Mouse (Mus musculus) fat pad, adult 2 months (tissue): ENCODE results near the gene Eral1.
A peak's percentile ranks its signal among the peaks of the same experiment; 100 is the strongest.

ENCODE experiments used
- DNase-seq: peaks from one replicate; pipeline ENCODE4 v3.0.0-alpha.2; 2011; ENCODE audit warnings: low read depth, low spot score; ENCODE audit errors: extremely low read depth

Eral1 gene

DNA sequence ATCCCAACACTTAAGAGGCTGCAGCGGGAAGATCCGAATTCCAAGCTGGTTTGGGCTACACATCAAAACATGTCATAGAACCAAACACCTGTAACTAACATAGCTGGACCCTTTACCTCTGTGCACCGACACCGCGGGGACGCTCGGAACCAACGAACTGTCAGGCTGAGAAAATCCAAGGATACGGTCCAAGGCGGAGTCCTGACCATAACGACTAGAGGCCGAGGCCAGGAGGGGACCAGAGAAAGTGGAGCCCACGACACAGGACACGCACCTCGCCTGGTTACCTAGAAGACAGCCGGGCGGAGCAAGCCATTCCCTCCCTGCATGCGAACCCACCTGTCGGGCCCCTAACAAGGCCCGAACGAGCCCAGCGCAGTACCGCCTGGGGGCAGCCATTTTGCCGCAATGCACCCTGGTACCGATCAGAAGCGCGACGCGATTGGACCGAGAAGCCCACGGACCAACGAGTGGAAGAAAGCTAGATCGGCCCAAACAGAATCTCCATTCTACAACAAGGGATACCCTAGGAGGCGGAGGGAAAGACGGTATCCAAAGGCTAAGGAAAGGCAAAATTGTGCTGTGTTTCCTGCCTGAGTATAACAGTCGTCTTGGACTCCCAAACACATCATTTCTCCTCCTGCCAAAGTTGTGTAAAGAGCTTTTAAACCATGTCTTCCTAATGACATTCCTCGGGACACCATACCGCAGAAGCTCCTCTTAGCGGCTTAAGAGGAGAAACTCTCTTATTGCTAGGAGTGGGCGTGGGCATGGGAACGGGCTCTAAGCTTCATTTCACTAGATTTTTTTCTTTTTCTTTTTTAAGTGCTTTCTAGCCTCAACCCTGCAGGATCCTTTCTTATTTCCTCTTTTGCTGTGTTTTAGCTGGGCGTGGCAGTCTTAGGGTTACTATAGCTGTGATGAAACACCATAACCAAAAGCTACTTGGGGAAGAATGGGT is at the start of gene Eral1:
TSS of gene Eral1 (minus strand) at position 423 of the 961 bp plus-strand sequence.
- peak; percentile 33 for DNase-seq

DNA sequence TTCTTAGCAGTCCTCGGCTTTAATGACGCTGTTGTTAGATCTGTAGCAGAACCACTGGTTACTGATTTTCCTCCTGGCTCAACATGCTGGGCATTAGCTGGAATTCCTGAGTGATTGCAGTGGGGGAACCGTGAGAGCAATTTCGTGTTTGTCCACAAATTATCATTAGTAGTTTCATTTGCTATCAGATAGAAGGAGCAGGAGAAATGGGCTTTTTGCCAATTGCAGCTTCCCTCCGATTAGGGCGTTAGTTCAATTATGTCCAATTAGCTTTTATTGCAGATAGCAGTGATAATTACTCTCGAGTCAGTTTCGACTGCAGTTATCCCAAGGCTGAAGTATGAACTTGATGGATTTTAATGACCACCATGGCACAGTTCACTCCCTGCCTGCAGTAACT is 49.3 kb upstream of the Eral1 start:
- DNase-seq, result no peak

DNA sequence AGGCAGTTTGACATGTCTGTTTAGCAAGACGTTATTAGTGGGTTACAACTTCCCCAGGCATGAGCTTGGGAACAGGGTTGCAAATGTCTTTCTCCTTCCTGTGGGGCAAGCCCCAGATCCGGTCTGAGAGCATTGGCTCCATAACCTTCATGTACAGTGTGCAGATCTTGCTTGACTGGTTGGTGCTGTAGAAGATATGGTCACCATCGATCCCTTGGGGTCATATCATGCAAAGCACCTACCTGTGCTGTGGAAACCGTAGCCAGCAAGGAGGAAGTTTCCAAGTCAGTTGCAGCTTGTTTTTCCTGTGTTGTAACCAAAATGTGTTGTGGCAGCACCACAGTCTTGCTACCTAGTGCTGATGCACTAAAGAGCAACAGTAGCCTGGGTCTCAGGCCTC is 46.6 kb upstream of the Eral1 start:
- DNase-seq, result peak; percentile 74

DNA sequence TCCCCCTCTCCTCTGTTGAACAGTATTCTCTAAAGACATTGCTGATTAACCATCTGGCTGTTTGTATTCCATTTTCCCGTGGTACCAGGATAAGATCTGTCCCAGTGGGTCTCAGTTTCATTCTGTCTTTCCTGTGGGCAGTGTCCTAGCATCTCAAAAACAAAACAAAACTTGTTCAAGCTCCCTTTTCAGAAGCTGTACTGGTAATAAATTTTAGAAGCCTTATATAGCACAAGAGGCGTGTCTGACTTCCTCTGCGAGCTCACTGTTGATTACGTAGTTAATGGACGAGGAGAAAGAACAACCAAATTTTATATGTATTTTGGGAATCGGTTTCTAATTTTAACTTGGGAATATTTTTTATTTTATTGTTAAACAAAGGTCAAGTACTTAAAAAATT is 45.5 kb upstream of the Eral1 start:
- DNase-seq, result no peak

DNA sequence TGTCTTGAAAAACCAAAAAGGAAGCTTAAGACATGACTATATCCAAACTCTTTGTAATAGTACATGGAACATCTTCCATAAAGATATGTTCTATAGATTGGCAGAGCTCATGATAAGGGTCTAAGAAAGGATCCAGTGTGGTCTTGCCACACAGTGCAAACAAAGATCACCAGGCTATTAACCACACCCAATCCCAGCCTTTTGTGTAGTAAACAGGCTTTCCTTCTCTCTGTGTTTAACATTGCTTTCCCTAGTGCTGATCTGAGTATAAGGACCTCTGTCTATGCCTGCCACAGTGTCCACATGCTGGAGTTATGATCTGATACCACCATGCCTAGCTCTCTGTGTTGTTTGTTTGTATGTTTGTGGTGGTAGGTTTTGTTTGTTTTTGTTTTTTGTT is 43.6 kb upstream of the Eral1 start:
- DNase-seq, result no peak

DNA sequence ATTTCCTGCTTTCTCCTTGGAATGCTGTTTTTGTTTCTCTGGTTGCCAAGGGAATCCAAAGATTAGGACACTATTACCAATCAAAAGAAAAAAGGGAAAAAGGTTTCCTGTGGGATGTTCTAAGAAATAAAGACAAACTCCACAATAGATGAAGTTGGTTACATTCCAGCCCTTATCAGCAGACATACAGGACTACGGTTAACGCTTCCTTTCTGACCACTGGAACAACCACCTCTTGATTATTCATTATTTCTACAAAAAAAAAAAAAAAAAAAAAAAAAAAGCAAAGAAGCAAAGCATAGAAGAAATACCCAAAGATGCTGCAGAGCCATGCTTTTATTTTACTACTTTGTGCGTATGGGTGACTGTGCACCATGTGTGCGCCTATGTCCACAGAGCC is 42.6 kb upstream of the Eral1 start:
- no peak for DNase-seq

DNA sequence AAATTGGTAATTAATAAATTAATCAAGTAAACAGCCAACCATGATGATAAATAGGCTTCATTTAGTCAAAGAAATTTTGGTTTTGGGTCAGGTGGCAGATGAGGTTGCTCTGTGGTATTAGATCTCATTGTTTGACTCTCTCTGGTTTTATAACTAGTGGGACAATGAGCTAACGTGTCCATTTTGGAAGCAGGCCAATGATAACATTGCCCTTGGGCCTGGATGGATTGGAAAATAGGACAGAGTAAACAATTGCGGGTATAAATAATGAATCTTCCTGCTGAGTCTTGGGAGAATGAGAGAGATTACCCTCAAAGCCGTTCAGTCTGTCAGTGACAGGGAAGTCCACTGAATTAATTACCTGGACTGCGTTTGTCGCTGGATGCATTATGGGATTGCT is 41.0 kb upstream of the Eral1 start:
- DNase-seq, result no peak

DNA sequence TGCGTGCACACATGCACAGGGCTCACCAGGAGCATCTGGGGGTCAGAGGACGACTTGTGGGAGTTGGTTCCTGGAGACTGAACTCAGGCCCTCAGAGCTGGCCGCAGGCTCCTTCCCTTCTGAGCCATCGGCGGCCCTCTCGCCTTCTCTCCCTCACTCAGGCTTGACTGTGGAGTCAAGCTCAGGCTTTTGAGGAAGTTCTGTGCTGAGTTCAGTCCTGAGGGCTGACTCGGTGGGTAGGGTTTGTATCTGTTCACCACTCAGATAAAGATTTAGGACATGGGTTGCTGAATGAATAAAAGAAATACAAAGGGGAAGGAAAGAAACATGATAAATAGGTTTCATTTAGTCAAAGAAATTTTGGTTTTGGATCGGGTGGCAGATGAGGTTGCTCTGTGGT is 39.7 kb upstream of the Eral1 start:
- no peak for DNase-seq

DNA sequence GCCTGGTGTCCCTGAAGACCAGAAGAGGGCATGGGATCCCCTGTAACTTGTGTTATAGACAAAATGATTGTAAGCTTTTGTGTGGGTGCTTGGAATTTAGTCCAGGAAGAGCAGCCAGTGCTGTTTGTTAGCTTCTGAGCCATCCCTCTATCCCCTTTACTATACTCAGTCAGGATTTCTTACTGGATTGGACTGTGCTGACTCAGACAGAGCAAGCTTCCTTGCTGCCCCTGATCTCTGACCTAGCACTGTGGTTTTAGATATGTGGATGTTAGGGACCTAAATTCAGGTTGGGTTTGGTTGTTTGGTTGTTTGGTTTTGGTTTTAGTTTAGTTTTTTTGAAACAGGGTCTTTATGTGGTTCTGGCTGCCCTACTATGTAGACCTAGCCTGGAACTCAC is 38.3 kb upstream of the Eral1 start:
- no peak for DNase-seq

DNA sequence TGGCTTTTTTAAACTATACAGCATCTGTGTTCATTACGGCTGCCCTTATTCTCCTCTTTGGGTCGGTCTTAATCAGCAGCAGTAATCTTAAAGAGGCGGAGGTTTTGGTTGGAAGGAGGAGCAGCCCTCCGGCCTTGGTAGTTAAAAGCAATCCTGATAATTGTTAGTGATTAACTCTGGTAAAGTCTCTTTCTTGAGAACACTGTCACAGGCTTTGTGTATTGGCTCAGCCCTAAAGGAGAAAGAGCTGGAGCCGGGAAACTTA is 35.9 kb upstream of the Eral1 start:
- DNase-seq, result no peak

DNA sequence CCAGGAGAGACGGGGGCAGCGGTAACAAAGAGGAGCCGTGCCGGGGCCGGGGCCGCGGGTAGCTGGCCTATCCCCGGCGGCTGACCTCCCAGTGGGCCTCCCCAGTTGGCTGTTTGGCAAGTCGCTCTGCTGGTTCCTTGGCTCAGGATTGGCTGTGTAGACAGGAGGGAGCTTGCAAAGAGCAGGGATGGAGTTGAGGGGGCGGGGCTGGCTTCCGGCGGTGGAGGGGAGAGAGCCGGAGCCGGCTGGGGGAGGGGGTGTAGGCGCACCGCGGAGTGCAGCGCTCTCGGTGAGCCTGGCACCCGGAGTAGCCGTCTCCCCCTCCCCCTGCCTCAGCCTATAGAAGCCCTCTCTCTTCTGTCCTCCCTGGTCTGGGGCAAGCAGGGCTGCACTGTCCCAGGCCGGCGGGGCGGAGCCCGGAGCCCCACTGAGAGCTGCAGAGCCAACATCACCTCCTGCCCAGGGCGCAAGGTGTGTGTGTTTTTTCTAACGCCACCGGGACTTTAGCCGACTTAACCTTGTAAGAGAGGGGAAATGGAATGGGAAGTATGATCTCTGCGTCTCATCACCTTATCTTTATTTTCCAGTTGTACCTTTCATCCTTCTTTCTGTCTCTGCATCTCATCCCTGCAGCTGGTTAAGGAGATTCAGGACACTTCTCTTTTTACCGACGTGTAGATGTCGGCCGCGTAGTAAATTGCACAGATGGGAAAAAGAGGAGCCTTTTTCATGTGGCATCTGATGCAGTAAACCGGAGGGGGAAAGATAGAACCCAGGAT is 35.4 kb upstream of the Eral1 start:
- no peak for DNase-seq

DNA sequence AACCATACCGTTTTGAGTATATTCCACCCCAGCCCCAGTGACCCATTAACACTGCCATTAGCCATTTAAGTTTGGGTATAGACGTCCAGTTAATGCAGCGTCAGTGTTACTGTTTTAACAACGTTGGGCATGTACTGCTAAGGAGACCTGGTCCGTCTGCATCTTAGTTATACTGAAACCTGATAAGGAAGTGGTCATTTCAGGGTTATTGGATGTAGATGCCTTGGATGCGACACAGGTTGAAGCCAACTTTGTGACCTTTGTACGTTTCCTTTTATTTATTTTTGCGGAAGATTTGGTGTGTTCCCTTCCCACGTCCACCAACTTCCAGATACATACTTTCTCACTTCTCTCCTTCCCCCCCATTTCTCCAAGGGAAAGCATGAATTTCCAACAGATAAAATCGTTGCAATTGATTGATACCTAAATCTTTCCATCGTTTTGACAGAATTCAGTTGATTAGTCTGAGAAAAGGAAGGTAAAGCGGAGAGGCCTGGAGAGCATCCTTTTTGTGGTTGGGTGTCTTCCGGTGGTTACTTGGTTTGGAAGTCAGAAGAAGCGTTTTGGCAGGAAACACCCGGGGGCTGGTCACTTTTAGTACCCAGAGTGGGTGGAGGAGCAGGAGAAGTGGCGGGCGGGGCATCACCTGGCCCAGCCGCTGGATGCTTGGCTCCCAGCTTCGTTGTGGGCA is 34.6 kb upstream of the Eral1 start:
- no peak for DNase-seq

DNA sequence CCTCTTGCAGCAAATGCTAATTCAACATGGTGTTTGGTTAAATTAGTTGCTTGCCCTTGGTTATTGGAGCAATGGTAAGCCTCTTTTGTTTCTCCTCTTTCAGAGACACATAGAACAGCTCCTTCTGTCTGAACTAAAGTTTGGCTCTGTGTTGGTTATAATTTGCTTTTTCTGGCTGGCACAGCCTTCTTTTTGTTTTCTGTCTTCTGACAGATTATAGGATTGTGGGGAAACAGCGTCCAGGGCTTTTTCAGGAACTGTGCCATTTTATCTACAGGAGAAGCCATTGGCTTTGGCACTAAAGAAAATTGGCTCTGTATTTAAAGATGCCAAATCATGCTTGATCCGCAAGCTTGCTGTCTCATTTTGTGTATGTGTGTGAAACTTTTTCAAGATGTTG is 33.4 kb upstream of the Eral1 start:
- no peak for DNase-seq

DNA sequence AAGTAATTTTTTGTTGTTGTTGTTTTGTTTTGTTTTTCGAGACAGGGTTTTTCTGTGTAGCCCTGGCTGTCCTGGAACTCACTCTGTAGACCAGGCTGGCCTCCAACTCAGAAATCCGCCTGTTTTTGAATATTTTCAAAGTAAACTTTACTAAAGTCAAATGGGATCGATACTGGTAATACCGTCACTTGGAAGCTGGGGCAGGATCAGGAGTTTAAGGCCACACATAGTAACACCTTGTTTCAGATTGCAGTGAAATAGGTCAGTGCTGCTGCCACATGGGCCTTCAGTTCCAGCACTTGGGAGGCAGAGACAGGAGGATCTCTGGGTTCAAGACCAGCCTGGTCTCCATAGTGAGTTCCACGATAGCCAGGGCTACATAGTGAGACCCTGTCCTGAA is 24.3 kb upstream of the Eral1 start:
- DNase-seq, result no peak

DNA sequence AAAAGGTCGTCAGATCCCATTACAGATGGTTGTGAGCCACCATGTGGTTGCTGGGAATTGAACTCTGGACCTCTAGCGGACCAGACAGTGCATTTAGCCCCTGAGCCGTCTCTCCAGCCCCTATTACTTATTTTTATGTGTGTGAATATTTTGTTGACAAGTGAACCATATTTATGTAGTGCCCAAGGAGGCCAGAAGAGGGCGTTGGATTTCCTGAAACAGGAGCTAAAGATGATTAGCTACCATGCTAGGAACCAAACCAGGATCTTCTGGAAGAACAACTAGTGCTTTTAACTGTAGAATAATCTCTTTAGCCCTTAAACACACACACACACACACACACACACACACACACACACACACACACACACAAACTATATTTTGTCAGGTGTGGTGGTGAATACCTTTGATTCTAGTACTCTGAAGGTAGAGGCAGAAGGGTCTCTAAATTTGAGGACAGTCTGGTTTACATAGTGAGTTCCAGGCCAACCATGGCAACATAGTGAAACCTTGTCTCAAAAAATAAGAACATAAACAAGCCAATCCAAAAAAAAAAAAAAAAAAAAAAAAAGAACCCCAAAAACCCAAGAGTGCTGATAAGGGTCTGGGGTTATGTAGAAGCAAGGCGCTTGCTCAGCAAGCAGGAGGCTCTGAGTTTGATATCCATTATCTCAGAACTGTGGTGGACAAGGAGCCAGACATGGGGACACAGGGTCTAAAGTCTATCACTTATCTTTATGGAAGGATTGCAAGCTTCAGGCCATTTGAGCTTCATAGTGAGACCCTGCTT is 23.0 kb upstream of the Eral1 start:
- DNase-seq, result no peak

DNA sequence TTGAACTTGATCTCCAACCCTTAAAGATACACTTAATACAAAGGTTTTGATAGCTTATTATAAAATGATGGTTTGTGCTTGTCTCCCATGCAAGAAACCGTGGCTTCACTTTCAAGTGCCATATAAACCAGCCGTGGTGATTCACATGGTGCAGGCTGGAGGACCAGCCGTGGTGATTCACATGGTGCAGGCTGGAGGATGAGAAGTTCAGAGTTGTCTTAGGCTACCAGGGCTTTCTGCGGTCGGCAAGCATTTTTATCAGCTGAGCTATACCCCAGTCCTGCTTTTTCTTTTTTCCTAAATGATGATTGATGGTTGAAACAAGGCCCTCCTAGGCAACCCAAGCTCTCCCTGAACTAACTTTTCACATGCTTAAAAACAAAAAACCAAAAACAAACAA is 22.0 kb upstream of the Eral1 start:
- no peak for DNase-seq

DNA sequence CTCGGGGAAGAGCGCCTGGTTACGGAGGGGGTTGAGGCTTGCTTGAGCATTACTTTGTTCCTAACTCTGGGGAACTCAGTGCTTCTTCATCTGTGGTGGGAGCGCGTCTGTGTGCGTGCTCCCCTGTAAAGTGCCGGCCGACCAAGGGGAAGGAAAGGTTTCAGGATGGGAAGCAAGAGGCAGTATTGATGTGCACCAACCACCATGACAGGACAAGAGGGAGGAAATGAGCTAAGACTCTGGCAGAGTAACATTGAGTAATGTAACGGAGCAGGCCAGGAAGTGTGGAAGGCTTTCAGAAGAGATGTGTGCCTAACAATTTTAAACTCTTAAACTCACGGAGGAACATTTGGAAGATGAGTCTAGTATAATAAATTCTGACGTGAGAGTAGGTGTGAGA is 20.6 kb upstream of the Eral1 start:
- DNase-seq, result no peak

DNA sequence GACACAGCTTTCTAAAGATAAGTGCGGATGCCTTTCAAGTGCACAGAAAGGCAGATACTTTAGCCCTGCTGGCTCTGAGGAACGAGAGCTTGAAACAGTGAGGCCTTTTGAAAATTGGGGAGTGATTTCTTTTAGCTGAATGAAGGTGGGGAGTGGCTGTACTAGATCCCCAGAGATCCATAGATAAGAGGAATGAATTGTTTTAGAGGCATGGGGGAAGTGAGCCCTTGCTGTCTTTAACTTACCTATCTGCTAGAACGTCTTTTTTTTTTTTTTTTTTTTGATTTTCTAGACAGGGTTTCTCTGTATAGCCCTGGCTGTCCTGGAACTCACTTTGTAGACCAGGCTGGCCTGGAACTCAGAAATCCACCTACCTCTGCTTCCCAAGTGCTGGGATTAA is 16.9 kb upstream of the Eral1 start:
- DNase-seq, result no peak

DNA sequence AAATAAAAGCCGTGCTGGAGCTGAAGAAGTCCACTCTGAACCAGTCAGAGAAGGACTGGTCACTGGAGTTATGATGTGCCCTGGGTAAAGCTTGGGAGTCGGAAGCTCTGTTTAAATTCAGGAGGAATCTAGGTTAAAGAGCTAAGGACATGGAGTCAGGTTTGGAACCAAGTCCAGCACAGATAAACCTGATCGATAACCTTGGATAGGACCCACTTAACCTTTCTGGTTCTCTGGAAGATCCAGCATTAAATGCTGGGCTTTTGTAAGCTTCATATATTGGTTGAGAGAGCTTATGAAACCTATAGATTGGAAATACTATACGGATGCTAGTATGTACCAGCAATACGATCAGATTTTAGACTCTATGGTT is 14.9 kb upstream of the Eral1 start:
- no peak for DNase-seq

DNA sequence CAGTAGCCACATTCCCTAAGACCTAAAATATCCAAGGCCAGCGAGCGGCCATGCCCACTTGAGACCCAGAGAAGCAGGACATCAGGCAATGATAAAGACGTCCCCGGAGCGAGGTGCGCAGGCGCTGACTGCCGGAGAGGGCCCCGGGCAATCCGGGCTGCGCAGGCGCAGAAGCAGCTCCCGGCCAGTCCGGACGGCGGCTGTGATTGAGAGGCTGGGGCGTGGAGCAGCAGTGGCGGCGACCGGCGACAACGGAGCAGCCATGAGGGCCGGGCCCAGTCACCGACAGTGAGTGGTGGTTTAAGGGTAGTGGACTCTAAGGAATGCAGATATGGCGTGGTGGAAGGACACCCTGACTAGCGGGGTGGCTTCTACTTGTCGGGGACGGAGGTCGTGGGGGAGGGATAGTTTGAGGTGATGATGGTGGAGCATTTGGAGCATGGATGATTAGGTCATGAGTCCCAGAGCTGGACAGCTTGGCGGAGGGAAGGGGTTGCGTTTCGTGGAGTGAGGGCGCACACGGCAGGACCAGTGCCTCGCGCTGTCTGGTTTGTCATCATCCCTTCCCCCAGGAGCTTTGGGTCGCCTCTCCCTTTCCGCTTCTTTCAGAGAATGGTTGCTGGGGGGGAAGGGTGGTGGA is 14.4 kb upstream of the Eral1 start, which contains the start of gene Fam222b:
TSS of gene Fam222b (plus strand) at position 157 of the 640 bp plus-strand sequence.
- DNase-seq, result no peak

DNA sequence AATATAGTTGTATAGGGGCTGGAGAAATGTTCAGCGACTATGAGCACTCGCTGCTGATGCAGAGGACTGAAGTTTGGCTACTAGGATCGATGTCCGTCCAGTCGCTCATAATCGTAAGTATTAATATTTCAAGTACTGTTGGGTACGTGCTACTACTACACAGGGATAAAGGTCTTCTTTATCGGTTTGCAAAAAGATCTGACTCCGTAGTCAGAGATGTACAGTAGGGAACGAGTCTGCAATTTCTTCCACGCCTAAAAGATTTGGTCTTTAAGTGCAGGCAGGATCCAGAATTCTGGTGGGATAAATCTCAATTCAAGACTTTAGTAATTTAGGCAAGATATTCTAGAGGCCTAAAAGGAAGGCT is 13.9 kb upstream of the Eral1 start:
- no peak for DNase-seq
